ENCODE assay signal across 36 mouse cellular contexts in genomic region chr4:135177568-135177967, GRCm38 (mm10). TPM values are rescaled to one million over a fixed set of nuclear protein-coding genes. Genes with fewer than 3 reads are reported as not detected.
"Had no signal": no experiment of that assay in that cellular context is flagged by ENCODE, and none has a peak within 500 bp of the region (broad histone marks: within the 10 kb centered on the region; RNA-seq: fewer than 3 reads in every experiment).

No protein-coding gene starts in this region.

- H3K36me3 ChIP-seq: limb, embryonic 10.5 days; limb, embryonic 12.5 days; limb, embryonic 13.5 days; limb, embryonic 15.5 days; liver, embryonic 12.5 days; liver, embryonic 13.5 days; liver, embryonic 15.5 days; lung, embryonic 15.5 days; midbrain, embryonic 10.5 days; midbrain, embryonic 12.5 days; midbrain, embryonic 13.5 days; midbrain, embryonic 15.5 days had no signal

- H3K4me2 ChIP-seq: limb, embryonic 12.5 days; limb, embryonic 13.5 days; limb, embryonic 15.5 days; liver, embryonic 11.5 days; liver, embryonic 12.5 days; liver, embryonic 13.5 days; liver, embryonic 15.5 days; lung, embryonic 14.5 days; lung, embryonic 15.5 days; midbrain, embryonic 11.5 days; midbrain, embryonic 12.5 days; midbrain, embryonic 13.5 days; midbrain, embryonic 15.5 days had no signal

- H3K9me3 ChIP-seq: limb, embryonic 10.5 days; limb, embryonic 12.5 days; limb, embryonic 13.5 days; limb, embryonic 15.5 days; liver, embryonic 12.5 days; liver, embryonic 13.5 days; liver, embryonic 15.5 days; lung, embryonic 15.5 days; megakaryocyte, embryonic 14.5 days; midbrain, embryonic 10.5 days; midbrain, embryonic 12.5 days; midbrain, embryonic 13.5 days; midbrain, embryonic 15.5 days had no signal

- H3K27ac ChIP-seq: limb, embryonic 10.5 days; limb, embryonic 12.5 days; limb, embryonic 13.5 days; limb, embryonic 15.5 days; liver, embryonic 12.5 days; liver, embryonic 13.5 days; liver, embryonic 14.5 days; liver, embryonic 15.5 days; lung, embryonic 15.5 days; macrophage; midbrain, embryonic 10.5 days; midbrain, embryonic 12.5 days; midbrain, embryonic 13.5 days; midbrain, embryonic 15.5 days had no signal

- H3K9ac ChIP-seq: limb, embryonic 12.5 days; limb, embryonic 13.5 days; limb, embryonic 15.5 days; liver, embryonic 12.5 days; liver, embryonic 13.5 days; liver, embryonic 14.5 days; liver, embryonic 15.5 days; liver, postnatal 0 days; lung, embryonic 14.5 days; lung, embryonic 15.5 days; midbrain, embryonic 12.5 days; midbrain, embryonic 13.5 days; midbrain, embryonic 15.5 days had no signal

- ATAC-seq: liver, embryonic 12.5 days; liver, postnatal 0 days; lung, postnatal 0 days; midbrain, embryonic 13.5 days; midbrain, embryonic 15.5 days; midbrain, embryonic 16.5 days had no signal

- H3K27me3 ChIP-seq: megakaryocyte, embryonic 14.5 days had no signal

- H3K4me3 ChIP-seq: limb, embryonic 10.5 days; limb, embryonic 12.5 days; limb, embryonic 13.5 days; limb, embryonic 15.5 days; liver, embryonic 12.5 days; liver, embryonic 13.5 days; liver, embryonic 15.5 days; lung, embryonic 15.5 days; megakaryocyte, embryonic 14.5 days; midbrain, embryonic 10.5 days; midbrain, embryonic 12.5 days; midbrain, embryonic 13.5 days; midbrain, embryonic 15.5 days; myocyte had no signal

- DNase-seq: left cerebral cortex, postnatal 4 days; liver; liver, embryonic 13.5 days; liver, postnatal 0 days; lung, adult 18-20 months; lung, adult 2 months; lung, embryonic 14.5 days; lung, postnatal 10 days; lung, postnatal 14 days; lung, postnatal 36 days; lung, postnatal 4 days; midbrain, embryonic 14.5 days had no signal

RNA-seq across cellular contexts. Expression of gene Runx3, which starts 57.1 kb away (rescaled TPM):
- total RNA-seq: left cerebral cortex, postnatal 10 days; left cerebral cortex, postnatal 14 days; left cerebral cortex, postnatal 25 days; left cerebral cortex, postnatal 36 days; midbrain, postnatal 0 days had no signal
- polyA plus RNA-seq: midbrain, embryonic 11.5 days; midbrain, embryonic 12.5 days; midbrain, embryonic 13.5 days; midbrain, embryonic 14.5 days; midbrain, embryonic 15.5 days; midbrain, embryonic 16.5 days; midbrain, postnatal 0 days had no signal
